Mouse (Mus musculus) layer of hippocampus, postnatal 36 days (tissue): ENCODE results near the gene Tex9. TPM values are rescaled to one million over a fixed set of nuclear protein-coding genes. Genes with fewer than 3 reads are reported as not detected.
"Not testable (repeated sequence)": the region's sequence is repeated elsewhere in the genome, so short reads cannot be mapped to it uniquely, and the experiment has no call there.

ENCODE experiments used
- DNase-seq, 2 experiments: peaks; one replicate each; pipeline ENCODE4 v3.0.0; 2022
- microRNA-seq, 2 experiments: library from miRNA; unstranded; fragments of <30 nt; microRNA quantifications; one replicate each; pipeline ENCODE4 v1.2.0; 2021
- total RNA-seq, 2 experiments: library from RNA; stranded (reverse); gene quantifications; 2 replicates each; pipeline ENCODE4 v1.2.3; 2021

Gene Tex9
- total RNA-seq, 2 experiments from 2014 or later = 5.8 to 6.8 TPM

DNA sequence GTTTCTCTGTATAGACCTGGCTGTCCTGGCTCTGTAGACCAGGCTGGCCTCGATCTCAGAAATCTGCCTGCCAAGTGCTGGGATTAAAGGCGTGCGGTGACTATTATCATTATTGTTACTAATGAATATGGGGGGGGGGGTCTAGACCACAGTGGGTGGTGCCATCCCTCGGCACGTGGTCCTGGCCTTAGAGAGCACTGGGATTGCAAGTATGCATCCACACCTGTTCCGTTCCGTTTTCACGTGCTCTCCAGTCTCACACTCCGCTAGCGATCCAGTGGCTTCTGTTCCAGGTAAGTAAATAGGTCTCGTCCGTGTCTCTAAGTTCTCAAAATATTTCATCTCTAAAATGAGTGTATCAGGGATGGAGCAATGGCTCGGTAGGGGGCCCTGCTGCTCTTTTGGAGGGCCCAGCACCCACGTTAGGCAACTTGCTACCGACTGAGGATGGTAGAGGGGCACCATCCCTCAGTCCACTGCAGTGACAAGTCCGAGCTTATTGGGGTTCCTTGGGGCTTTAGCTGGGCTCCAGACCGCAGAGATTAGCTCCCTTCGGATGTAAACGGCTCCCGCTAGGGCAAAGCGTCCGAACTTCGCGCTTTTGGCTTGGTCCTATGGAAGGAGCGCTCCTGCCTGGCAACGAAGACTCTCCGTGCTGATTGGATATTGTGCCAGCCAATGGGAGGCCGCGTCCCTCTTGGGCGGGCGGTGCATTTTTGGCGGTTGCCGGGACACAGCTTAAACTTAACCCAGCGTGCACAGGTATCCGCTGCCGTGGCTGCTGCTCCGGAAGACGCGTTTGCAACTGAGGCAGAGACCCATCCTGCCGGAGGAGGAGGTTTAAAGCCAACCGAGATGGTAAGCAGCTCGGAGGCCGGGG, 54.0 kb downstream of the Tex9 start, which contains the start of gene Mns1:
Gene Mns1, plus strand, starts transcription at position 190 of the 880 bp plus-strand sequence.
- DNase-seq = peak; percentile 90 to 91

DNA sequence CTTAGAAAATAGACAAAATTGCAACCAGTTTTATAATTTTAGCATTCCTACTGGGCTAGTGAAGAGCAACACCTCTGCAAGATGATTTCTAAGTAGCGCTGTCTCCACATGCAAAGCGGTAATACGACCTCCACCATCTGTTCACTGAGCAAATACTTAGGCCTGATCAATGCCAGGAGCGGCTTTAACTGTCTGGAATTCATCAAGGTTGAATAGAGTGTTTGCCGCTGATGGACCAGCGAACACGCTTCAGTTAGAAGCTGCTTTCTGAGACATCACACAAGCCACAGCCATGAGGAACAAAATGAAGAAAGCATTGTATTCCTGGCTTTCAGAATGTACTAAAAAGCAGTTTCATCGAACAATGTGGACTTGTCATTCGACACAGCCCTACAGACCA, 57.1 kb downstream of the Tex9 start:
- no peak for DNase-seq

DNA sequence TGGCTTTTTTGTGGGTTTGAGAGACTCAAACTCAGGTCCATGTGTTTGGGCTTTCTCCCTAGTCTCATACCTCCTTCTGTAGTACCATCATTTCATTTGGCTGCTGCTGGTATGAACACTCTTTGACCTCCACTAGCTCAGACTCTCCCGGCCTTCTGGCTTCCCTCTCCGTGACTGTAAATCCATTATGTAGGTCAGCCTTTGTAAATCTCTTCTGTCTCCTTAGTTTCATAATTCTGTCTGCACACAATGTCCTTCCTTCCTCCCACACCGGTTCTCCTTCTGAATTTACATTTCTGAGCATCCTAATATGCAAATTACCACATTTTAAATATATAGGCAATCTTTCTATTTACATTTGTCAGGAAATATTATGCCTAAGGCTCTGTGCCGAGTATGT, 64.2 kb downstream of the Tex9 start:
- DNase-seq = no peak

GRCm38 (mm10) chr9:72425300-72425850, 66.6 kb downstream of the Tex9 start:
- DNase-seq = no peak

DNA sequence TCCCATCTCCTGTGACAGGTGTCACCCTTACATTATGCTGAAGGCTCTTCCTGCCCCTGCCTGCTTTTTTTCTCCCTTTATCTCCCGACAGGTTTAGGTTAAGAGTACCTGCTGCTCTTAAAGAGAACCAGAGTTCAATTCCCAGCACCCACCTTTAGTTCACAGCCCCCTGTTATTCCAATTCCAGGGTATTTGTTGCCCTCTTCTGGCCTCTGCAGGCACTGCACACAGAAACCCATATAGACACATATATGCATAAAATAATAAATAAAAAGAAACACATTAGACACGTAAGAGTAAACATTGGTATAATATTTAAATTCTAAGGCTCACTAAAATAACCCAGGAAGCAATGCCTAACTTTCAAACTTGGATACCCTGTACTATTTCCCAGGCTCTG, 69.3 kb downstream of the Tex9 start:
- no peak for DNase-seq

DNA sequence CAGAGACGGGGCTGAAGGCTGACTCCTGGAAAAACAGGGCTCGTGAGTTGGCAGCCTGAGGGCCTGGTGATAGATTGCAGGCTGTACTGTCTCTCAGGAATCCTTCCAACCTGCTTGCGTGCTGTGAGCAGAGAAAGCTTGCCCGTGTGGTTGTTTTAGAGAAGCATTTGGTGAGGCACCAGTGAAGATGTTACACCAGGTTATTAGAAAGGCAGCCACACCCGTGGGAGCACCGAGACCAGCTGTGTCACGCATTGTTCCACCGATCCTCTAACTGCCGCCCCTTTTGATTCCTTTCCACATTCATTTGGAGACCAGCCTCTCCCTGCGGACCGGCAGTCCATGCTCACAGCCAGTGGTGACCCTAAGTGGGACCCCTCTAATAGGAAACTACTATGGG, 69.7 kb downstream of the Tex9 start:
- no peak for DNase-seq

- no peak for DNase-seq
These were observed 71.5 kb downstream of the Tex9 start for GRCm38 (mm10) chr9:72420490-72420889.

DNA sequence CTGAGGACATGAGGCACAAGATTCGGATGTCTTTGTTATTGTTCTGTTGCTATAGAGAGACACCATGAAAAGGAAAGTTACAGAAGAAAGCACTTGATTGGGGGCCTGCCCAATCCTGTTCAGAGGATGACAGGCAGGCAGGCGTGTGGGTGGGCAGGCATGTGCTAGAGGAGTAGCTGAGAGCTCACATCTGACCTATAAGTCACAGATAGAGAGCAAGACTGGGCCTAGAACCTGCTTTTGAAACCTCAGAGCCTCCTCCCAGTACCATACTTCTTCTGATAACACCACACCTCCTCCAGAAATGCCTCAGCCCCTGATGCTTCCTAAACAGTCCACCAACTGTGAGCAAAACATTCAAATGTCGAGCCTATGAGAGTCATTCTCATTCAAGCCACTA, 73.6 kb downstream of the Tex9 start:
- DNase-seq = no peak

GRCm38 (mm10) chr9:72411746-72412145, 80.3 kb downstream of the Tex9 start:
- DNase-seq = no peak

- no peak for DNase-seq
These were observed 82.4 kb downstream of the Tex9 start for GRCm38 (mm10) chr9:72409381-72410225.

DNA sequence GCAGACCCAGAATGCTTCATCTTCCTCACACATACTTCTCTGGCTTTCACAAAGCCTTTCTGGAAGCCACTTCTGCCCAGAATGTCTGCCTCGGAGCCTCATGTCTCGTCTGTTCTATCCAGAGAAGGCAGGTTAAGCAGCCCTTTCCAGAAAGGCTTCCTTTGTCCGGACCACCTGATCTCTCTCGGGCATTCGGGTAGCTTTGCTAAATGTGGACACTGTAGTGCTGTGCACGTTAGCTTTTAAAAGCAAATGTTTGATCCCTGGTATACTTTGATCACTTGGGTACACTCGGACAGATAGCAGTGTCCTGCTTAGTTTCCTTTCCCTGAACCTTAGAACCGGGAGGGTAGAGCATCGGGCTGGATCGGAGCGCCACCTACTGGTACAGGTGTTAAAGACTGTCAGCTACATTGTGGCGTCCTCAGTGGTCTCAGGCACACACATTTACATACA, 83.9 kb downstream of the Tex9 start:
- peak; percentile 72 to 76 for DNase-seq

DNA sequence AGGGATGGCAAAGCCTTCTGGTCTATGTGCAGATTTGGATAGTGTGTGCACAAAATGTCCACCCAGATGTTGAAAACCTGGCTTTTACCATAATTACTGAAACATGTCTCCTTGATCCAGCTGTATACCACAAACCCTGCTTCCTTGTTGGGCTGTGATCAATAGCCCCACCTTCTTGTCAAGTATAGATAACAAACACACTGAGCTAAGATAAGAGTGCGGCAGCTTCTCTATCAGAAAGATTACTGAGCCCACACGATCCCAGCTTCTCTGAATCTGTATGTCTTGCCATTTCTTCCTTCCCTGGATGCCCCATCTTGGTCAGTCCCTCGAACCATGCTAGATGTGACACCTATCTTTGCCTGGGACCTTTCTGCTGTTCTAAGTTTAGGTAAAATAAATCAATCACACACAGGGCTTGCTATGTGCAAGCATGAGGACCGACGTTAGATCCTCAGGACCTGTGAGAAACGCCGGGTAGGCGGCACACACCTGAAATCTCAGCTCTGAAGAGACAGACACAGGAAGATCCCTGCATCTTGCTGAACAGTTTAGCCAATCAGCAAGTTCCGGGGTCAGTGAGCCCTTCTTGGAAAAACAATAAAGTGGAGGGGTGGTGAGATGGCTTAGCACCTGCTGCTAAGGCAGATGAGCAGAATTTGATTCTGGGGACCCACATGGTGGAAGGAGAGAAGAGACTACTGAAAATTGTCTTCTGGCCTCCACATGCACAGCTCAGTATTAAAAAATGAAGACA, 86.0 kb downstream of the Tex9 start:
- DNase-seq = no peak

GRCm38 (mm10) chr9:72404934-72405333, 87.1 kb downstream of the Tex9 start:
- no peak for DNase-seq

DNA sequence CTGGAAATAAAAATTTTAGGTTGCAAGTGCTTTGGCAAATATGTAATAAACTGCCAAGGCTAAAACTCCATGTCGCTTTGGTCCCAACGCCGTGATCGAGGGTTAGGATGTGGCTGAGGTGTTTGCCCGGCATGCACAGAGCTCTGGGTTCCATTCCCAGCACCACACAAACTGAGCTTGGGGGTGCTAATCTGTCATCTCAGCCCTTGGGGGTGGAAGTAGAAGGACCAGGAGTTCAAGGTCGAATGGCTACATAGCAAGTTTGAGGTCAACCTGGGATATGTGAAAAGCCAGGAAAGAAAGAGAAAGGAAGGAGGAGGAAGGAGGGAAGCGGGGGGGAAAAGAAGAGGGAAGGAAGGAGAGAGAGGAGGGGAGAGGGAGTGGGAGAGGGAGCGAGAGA, 87.6 kb downstream of the Tex9 start:
- no peak for DNase-seq

GRCm38 (mm10) chr9:72403421-72403820, 88.6 kb downstream of the Tex9 start:
- DNase-seq = no peak

GRCm38 (mm10) chr9:72401769-72402168, 90.2 kb downstream of the Tex9 start:
- DNase-seq = not testable (repeated sequence)

Small RNA genes within 50 kb of the gene (microRNA-seq; reads per million reads assigned to microRNA genes)
- gene Gm28010 = 0 reads per million in 2 experiments

Other genes starting within 250 kb of the Tex9 start
- gene Zfp280d, start 217.4 kb downstream of the Tex9 start, total RNA-seq = 10 to 100 TPM; 53.7 to 60.4 TPM
- gene Mns1, start 54.2 kb downstream of the Tex9 start, total RNA-seq = 1 to 10 TPM; 1.3 to 1.9 TPM
- 10 to 100 TPM; 23.1 to 25.4 TPM for gene Rfx7, start 40.0 kb upstream of the Tex9 start, total RNA-seq
- gene Nedd4, start 170.1 kb upstream of the Tex9 start, total RNA-seq = 100 to 1,000 TPM; 297 to 313 TPM